Mouse (Mus musculus) cerebellum, adult 11-12 months (tissue): ENCODE measurements at regions not wholly inside any gene's neighbourhood (a gene's known extent, or its start where the extent isn't known, plus 50 kb on each side); places are given as distances from the start of the nearest gene placed in this dataset.

Experiments used
- DNase-seq: peaks from one replicate; pipeline ENCODE4 v3.0.0; 2022

DNA sequence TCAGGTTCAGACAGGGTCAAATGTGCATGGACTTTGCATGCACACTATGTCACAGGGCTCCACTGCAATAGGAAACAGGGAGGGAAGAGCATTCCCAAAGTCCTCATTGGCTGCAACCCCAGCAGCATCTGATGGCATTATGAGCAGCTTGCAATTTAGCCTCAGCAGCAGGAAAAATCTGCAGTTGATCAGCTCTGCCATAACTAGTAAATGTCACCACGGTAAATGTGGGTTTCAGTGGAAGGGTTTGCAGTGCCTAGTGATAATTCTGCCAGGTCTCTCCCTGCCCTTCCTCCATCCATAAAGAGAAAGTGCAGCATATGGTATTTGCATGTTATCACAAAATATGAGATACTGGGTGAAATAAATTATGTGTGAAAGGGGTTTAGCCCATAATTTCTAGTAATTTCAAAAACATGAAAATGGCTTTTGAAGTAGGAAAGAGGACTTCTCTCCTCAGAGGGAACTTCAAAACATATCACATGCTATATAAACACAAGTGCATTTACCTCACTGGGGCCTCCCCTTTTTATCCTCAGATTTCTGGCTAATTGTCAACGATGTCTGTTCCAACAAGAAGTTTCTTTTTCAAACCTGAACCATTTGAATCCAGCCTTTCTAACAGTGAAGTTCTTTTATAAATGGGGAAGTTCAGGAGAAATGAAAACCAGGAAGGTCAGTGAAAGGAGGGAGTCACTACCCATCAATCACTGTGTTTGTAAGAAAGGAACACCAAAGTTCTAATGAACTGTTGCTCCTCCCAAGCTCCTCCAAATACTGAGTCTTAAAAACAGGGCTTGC lies 303.5 kb downstream of the Meis1 start:
- DNase-seq: peak; percentile 51

DNA sequence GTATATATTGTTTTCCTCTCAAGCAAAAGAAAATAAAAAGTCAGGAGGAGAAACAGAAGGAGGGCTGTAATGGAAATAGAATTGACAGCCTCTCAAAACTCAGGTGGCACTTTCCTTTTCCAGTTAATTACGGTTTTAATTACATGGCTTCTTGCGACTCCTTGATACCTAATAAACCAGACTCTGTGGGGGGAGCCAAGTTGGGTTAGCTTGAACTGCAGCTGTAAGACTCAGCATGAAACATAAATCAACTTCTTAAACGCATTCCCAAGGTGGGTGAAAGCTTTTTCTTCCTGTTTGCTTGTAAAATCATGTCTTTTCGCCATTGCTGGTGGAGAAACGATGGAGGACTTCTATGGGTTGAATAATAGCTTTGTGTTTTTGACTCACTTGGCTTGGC lies 304.4 kb downstream of the Meis1 start:
- no peak for DNase-seq

DNA sequence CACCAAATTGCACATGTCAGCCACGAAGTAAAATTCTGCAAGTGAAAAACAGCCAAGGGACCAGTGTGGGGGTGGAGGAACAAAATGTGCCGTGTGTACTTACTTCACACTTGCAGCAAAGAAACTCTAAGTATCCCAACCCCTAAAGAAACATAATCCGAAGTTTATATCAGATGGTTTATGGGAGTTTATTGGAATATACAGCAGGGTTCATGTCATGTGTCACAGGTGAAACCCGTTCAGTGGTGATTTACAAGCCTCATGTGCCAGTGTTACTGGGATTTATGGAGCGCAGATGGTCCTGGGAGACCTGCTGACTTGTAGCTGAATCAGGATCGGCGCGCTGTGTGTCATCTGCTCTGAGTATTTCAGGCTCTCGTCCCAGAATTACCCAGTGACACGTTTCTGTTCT lies 306.1 kb downstream of the Meis1 start:
- DNase-seq: peak; percentile 88

DNA sequence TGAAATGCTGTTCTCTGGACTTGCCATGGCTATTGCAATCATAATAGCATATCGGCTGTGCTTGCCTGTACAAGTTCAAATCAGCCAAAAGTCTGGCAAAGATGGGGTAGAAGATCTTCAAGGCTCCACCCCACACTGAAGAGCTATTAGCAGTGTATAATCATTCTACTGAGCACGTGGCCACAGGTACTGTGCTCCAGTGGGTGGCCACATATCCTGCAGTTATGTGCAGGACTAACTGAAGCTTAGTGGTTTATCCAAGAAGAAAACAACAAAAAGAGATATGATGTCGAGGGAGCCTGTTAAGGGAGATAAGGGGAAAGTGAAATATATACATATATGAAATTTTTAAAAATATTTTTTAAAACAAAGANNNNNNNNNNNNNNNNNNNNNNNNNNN lies 309.2 kb downstream of the Meis1 start:
- DNase-seq: no peak

DNA sequence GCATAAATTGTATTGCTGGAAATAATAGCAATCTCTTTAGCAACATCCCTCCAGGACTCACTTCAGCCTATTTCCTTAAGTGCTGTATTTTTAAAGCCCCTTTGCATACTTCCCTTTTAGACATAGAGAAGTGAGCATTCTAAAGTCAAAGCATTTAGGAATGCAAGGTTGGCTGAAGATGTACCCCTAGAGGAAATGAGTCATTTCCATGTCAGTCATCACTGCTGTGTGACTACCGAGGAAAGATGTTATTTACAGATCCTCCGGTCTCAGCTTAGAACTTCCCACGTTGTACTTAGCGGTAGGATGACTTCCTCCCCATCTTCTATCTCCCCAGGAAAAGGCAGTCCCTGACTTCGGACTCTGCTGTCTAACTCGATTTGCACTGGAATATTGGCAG lies 337.2 kb downstream of the Meis1 start:
- DNase-seq: no peak

DNA sequence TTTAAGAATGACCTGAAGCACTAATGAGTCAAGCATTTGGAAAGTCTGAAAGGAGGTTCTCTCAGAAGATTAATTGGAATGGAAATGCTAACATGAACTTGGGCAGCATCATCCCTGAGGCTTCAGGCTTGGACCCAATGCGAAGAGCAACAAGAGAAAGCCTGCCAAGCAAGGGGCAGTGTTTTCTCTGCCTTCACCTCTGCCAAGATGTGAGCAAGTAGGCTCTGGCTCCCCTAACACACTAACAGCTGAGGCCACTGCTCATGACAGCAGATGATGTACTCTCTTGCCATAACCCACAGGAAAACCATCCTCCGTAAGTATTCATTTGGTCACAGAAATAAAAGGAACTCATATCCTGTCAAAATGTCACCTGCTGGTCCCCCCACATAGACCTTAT lies 341.9 kb downstream of the Meis1 start:
- DNase-seq: no peak

DNA sequence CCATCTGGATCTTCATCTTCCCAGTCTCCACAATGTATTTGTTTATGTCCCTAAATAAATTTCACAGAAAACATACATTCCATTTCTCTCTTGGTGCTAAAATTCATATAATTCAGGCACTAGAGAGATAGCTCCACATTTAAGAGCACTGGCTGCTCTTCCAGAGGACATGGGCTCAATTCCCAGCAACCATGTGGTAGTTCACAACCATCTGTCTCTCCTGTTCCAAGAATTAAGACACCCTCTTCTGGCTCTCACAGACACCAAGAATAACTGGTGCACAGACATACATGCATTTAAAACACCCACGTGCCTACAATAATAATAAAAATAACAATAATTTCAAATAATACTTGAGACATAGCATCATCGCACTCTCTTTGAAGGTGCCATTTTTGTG lies 347.8 kb downstream of the Meis1 start:
- DNase-seq: no peak

DNA sequence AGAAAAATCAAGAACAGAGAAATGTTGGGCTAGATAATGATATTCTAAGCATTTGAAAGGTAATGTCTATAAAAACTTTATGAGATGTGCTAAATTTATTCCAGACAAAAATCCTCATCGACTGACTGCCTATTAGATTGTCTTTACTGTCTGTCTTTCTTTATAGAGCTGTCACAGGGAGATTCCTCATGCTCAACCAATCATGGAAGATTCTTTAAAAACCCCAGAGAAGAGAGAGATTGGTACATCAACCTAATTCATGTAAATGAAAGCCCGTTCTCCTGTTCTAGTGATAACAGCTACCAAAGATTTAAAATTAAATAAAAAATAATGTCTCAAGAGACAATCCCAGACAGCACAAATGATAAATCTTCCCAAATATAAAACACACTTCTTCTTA lies 349.5 kb downstream of the Meis1 start:
- no peak for DNase-seq

DNA sequence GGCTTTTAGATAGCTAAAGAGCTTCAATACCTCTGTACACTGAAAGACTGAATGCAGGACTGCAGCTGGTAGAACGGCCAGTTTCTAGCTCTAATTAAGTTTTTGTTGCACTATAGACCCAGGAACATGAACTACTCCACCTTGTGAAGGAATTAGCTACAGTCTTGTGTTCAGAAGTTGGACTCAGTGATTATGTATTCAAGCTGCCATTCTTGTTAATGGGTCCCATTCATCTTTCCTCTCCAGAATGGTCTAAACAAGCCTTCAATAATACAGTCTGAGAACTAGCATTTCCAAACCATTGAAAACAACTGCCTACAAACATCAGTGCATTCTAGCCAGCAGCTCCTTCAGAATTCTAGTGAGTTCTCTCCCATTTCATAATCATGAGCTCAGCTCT lies 362.4 kb downstream of the Meis1 start:
- DNase-seq: no peak

DNA sequence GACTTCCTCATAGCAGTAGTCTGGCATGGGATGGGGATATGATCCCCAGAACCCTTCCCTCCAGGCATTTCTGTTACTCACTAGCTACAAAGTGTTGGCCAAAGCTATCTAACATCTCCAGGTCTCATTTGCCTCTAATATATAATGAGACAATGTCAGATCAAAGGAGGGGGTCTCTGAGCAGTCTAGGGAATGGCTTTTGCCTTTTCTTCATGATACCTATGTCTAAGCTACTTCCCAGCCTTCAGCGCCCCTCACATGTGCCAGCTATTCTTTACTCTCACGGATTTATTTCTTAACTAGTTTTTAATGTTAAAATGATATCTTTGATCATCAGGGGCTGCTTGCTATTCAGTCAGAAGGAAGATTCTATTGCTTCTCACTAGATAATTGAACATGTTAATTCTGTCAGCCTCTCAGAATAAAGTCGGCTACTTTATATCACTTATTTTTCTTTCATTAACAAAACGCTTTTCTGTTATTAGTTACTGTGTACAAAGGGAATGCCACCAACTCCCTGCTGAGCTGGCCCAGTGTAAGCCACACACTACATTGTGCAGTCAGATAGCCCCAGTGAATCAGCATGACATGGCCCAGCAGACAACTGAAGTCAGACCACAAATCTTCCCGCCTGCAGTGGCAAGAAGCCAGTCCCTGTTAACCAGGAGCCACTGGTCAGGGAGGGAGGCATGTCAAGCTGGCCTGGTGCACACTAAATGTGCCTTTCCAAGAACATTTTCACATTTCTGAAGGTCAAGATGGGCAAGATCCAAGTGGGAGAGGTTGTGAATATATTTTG lies 386.6 kb downstream of the Meis1 start:
- no peak for DNase-seq

DNA sequence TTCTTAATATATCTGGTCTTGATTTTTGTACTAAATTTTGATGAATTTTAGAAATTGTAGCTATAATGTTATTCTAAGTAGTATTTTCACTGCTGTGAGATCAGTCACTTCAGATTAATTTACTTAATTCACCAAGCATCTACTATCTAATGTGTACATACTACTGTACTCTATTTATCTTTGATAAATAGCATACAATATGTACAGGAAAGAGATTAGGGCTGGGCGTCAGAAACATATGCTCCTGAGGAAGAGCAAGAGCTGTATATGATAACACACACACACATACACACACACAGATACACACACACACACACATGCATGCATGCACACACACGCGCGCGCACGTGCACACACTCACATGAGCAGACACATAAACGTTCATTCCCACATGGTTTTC lies 387.2 kb downstream of the Meis1 start:
- DNase-seq: no peak

DNA sequence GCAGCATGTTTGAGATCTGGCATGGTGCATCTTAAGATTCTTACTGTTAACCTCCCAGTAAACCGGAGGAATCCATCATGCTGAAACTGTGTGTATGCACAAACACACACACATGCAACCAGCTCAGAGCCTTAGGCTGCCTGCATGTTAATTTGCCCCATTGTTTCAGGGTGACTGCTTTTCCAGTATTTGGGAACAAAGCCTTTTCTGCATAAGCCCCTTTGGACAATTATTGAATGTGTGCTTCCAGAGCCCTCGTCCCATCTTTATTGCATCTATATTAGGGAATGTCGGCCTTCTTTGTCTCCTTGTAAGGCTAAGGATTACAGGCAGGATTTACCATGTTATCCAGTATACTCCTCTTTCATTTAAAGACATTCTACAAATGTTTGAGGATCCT lies 397.0 kb downstream of the Meis1 start:
- no peak for DNase-seq

DNA sequence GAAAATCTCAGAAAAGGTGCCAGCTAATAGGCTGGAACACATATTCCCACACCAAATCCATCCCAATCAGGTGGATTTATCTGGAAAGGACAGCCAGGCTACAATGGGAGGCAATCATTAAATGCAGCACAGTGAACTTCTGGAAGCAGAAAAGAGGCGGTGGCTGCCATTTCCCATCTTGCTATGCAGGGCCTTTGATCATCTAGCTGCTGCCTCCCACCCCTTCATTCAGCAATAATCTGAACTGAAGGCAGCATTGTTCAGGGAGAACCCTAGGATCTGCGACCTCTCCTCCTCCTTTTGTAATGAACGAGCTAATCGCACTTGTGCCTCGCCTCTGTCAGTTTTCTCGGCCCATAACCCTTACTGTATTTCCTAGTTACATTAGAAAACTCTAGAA lies 413.9 kb downstream of the Meis1 start:
- no peak for DNase-seq

DNA sequence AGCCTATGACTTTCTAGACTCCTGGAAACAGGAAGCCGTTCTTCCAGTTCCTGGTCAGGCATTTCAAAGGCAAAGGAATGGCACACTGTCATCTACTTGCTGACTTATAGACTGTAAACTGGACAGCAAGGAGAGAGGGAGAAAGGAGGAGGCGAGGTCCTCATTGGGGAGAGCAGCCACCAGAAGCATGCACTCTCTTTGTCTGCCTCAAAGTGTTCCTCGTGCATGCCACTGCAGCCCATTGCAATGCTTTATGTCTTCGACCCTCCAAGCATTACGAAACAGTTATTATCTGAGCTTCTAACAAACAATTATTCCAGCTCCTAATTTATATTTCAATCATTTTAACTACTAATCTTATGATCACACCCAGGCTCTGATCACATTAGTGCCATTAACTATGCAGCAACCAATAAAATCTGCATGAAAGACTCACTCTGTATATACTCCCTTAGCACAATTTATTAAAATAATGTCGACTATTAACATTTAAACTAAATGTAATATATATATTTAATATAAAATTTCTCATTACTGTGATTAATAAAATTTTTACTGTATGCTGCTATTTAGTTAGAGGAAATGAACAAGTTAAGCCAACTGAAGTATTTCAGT lies 417.1 kb downstream of the Meis1 start:
- no peak for DNase-seq

DNA sequence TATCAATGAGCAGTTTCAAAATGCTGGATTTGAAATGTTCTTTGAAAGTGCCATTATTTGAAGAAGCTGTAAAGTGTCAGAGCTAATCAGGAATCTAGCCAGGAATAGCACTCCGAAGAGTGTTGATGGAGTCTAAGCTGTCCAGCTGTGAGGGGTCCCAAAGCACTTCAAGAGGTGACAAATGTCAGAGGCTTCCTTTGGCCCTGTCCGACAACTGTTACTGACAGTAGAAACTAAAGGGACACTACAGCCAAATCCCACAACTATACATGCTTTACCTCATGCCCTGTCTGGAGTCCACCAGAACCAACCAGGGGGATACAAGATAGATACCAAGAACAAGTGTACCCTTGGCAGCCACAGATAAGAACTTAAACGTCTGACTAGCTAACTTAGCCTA lies 420.4 kb downstream of the Meis1 start:
- DNase-seq: no peak

DNA sequence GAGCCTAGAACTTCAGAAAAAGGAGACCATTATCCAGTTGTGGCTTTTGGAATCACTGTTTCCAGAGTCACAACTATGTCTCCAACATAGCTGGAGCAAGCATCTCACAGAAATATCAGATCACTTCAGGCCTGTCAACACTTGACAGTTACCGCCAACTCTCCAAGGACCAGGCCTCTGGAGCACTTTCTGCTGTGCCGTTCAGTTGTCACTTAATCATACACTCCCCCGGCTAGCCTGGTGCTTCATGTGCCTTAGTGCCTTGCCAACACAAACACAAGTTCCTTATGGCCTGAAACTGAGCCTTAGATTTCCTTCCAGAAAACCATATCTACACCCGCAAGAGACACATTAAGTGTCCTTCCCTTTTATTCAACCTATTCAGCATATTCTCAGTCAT lies 421.8 kb downstream of the Meis1 start:
- DNase-seq: no peak

DNA sequence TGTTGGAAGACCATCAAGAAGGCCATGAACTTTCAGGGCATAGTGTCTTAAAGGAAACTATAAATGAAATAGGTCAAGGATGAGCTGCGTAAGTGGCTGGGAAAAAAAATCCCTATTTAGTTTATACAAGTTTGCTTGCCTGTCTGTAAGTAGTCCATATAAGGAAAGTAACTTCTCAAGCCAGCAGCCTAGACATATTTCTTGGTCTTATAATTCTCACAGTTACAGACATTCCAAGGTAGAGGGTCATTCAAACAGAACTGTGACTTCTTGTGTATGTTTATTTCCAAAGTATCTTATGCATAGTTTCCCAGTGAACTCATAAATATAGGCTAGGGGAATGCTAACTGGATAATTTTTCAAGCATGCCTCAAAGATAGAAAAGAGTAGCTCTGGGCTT lies 428.3 kb downstream of the Meis1 start:
- DNase-seq: no peak

DNA sequence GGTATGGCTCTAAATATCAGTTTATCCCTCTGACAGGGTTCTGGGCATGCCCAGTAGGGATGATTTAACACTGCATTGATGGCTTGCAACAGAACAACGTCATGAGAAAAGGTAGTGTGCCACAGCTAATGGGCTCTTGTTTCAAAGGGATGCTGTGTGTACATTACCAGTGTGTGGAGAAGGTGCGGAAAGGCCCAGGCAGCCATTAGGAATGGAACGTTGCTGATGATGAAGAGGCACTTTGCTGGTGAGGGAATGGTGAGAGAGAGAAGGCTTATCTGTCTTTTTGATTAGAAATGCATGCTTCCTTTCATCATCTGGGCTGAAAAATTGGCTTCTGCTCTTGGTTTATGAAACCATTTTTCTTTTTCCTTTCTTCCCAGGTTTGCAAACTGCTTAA lies 432.3 kb downstream of the Meis1 start:
- DNase-seq: no peak

DNA sequence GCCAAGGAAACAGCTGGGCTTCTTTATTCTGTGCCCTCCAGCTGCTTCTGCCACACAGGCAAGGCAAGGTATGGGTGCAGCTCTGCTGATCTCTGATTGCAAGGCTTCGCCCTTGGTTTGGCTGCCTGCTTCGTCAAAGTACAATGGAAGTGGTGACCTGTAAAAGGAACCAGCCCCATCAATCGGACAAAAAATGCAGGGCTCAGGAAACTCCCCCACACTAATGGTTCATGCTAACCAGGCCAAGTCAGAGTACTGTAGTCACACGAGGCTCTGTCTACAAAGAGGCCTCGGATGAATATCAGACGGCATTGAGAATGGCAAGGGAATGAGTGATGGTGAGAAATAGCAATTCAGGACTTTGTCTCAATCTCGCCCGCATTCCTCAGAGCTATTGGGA lies 433.8 kb downstream of the Meis1 start:
- DNase-seq: no peak

DNA sequence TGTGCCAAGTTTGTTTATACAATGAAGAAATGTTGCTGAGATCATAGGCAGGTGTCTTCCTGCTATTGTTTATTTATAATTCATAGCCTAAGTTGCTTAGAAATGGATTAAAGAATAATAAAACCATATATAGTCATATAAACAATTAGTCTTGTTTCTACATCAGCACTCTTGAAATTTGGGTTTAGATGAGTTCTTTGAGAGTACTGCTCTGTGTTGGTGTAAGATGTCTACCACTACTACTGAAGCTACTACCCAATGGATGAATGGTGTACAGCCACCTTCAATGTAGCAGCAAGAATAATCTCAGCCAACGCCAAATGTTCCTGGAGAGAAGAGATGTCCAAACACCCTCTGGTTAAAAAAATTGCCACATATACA lies 436.0 kb downstream of the Meis1 start:
- DNase-seq: no peak

DNA sequence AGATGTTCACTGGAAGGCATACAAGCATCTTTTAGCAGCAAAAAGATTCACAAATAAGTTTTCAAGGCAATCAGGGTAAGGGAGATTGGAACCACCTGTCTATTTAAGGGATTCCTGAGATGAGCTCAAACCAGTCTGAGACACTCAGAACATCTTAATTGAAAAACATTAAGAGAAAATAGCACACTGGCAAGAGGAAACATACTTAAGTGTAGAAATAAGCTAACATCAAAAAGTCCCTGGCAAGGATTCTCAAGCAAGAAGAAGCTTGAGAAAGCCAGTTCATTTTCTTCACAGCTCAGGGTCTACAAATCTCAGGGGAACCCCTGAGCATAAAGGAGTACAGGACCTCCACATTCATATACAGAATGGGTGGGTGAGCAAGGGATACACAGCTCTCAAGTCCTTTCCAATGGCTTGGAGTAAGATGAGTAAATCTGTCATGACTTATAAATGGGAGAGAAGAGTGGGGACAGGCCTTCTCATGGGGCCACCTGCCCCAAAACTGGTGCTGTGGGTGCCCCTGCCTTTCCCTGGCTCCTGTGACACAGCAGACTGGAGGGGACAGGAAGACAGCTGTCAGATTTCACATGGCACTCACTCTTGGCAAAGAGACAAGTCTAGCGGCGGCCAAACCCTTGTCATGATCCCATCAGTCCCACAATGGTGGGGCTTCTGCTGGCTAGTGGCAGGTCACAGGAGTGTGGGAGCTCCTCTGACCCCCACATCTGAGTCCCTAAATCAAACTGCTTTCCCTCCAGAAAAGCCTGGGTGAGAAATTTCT lies 436.6 kb downstream of the Meis1 start:
- DNase-seq: peak; percentile 56

DNA sequence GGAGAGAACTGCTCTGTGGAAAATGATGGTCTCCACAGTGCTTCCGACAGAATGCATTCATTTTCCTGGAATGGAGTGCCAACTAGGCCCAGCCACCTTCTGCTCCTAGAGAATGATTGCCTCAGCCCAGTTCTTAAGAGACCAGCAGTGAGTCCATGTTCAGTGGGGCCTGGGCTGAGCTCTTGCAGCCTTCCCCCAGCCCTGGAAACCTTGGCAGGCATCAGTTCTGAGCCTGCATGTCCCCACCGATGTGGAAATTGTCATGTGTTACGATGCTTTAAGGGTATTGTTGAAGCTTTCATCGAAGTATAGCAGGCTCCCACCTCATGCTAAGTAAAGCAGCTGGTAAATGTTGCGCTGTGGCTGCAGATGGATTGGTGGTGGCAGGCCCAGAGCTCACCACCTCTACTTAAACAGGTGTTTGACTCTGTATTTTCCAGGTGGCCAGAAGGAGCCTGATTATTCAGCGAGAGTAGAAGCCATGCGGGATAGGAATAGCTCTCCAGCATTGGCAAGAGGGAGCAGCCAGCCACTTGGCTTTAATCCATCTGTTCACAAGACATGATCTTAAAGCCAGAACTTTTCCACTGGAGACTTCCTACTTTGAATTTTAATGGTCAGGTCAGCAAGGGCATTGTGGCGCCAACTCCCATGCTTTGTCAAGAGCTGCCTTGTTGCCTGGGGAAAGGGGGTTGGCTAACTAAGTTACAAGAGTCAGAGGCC lies 437.5 kb downstream of the Meis1 start:
- peak; percentile 16 for DNase-seq
